Mouse (Mus musculus): ENCODE data around the gene H3f3a. TPM values are rescaled to one million over a fixed set of nuclear protein-coding genes. Genes with fewer than 3 reads are reported as not detected.

The H3f3a gene
- polyA plus RNA-seq, 2 experiments = 1,586 to 2,743 TPM

- H3K9me3 ChIP-seq (ENCODE audit: control insufficient read depth, low read length) = no peaks in the 10 kb centered on the region
- peak overlapping the region; percentile 100 for H3K27ac ChIP-seq (replicated peaks; ENCODE audit: low read depth, low read length)
- WGBS = 1% methylated on average over 28 of the region's 65 CpGs
- no peaks in the 10 kb centered on the region for H3K27me3 ChIP-seq (ENCODE audit: control insufficient read depth, insufficient read depth, low read length)
- peak overlapping the region; percentile 60 for H3K4me2 ChIP-seq (replicated peaks; ENCODE audit: low read depth, low read length, severe bottlenecking)
- H3K9ac ChIP-seq (ENCODE audit: low read depth, low read length, severe bottlenecking) = peak overlapping the region; percentile 100
- H3K36me3 ChIP-seq (ENCODE audit: control insufficient read depth, insufficient read depth, low read length) = peaks cover 22% of the 10 kb centered on the region
- ATAC-seq (ENCODE audit: low FRiP score, low read depth) (peak; percentile 94), DNase-seq (ENCODE audit: low spot score) (peak; percentile 95)
- H3K4me3 ChIP-seq (replicated peaks; ENCODE audit: low read length) = peak overlapping the region; percentile 95
- peak; percentile 85 for TF ChIP-seq POLR2A (IDR thresholded peaks at IDR 0.05; ENCODE audit: borderline replicate concordance, extremely low read depth, insufficient read depth, insufficient read length)
- H3K4me1 ChIP-seq (ENCODE audit: control insufficient read depth, insufficient read depth, low read length) = peaks cover 30% of the 10 kb centered on the region
Observed at GRCm38 (mm10) chr1:180813409-180813884, 296 bp downstream of the H3f3a start.

- under 1% methylated on average over 62 of the region's 71 CpGs for WGBS
- Histone ChIP-seq H3K4me3 (replicated peaks; ENCODE audit: low read length) (peak overlapping the region; percentile 95), H3K27me3 (ENCODE audit: control insufficient read depth, insufficient read depth, low read length) (no peaks in the 10 kb centered on the region), H3K9me3 (ENCODE audit: control insufficient read depth, low read length) (no peaks in the 10 kb centered on the region), H3K27ac (replicated peaks; ENCODE audit: low read depth, low read length) (peak overlapping the region; percentile 100), H3K9ac (ENCODE audit: low read depth, low read length, severe bottlenecking) (peak overlapping the region; percentile 100), H3K4me2 (replicated peaks; ENCODE audit: low read depth, low read length, severe bottlenecking) (peak overlapping the region; percentile 49), H3K36me3 (ENCODE audit: control insufficient read depth, insufficient read depth, low read length) (peaks cover 28% of the 10 kb centered on the region), H3K4me1 (ENCODE audit: control insufficient read depth, insufficient read depth, low read length) (peaks cover 30% of the 10 kb centered on the region)
- TF ChIP-seq POLR2A (IDR thresholded peaks at IDR 0.05; ENCODE audit: borderline replicate concordance, extremely low read depth, insufficient read depth, insufficient read length) = no peak
- ATAC-seq (ENCODE audit: low FRiP score, low read depth) (peak; percentile 21), DNase-seq (ENCODE audit: low spot score) (peak; percentile 43)
Observed at GRCm38 (mm10) chr1:180812463-180813408, 1.0 kb downstream of the H3f3a start.

GRCm38 (mm10) chr1:180811596-180812462, 1.9 kb downstream of the H3f3a start:
- Histone ChIP-seq H3K4me2 (replicated peaks; ENCODE audit: low read depth, low read length, severe bottlenecking) (peak overlapping the region; percentile 49), H3K9me3 (ENCODE audit: control insufficient read depth, low read length) (no peaks in the 10 kb centered on the region), H3K27me3 (ENCODE audit: control insufficient read depth, insufficient read depth, low read length) (no peaks in the 10 kb centered on the region), H3K4me1 (ENCODE audit: control insufficient read depth, insufficient read depth, low read length) (peaks cover 30% of the 10 kb centered on the region), H3K36me3 (ENCODE audit: control insufficient read depth, insufficient read depth, low read length) (peaks cover 37% of the 10 kb centered on the region), H3K9ac (ENCODE audit: low read depth, low read length, severe bottlenecking) (peak overlapping the region; percentile 100), H3K27ac (replicated peaks; ENCODE audit: low read depth, low read length) (peak overlapping the region; percentile 100), H3K4me3 (replicated peaks; ENCODE audit: low read length) (peak overlapping the region; percentile 95)
- no peak for TF ChIP-seq POLR2A (IDR thresholded peaks at IDR 0.05; ENCODE audit: borderline replicate concordance, extremely low read depth, insufficient read depth, insufficient read length)
- 2% methylated on average over 27 of the region's 27 CpGs for WGBS
- ATAC-seq (ENCODE audit: low FRiP score, low read depth) (no peak), DNase-seq (ENCODE audit: low spot score) (no peak)

DNA sequence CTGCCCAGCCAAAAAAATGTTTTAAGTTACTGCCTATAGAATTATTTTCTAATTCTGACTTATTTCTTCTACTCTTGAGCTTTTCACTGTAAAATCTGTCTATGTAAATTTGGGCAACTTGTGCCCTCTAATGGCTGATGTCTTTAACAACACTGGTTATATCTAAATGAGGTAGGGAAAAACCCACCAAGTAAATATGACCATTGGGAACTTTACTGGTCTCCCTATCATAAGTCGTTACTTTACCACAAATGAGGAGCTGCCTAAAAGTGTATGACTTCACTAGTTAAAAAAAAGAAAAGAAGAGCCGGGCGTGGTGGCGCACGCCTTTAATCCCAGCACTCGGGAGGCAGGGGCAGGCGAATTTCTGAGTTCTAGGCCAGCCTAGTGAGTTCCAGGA, 2.8 kb downstream of the H3f3a start:
- 60% methylated on average over 7 of the region's 7 CpGs for WGBS
- H3K36me3 ChIP-seq (ENCODE audit: control insufficient read depth, insufficient read depth, low read length) = peaks cover 45% of the 10 kb centered on the region
- no peak for TF ChIP-seq POLR2A (IDR thresholded peaks at IDR 0.05; ENCODE audit: borderline replicate concordance, extremely low read depth, insufficient read depth, insufficient read length)
- DNase-seq (ENCODE audit: low spot score) (peak; percentile 39), ATAC-seq (ENCODE audit: low FRiP score, low read depth) (no peak)
- H3K9ac ChIP-seq (ENCODE audit: low read depth, low read length, severe bottlenecking) = no peak overlapping the region
- no peak overlapping the region for H3K27ac ChIP-seq (replicated peaks; ENCODE audit: low read depth, low read length)
- peak overlapping the region; percentile 49 for H3K4me2 ChIP-seq (replicated peaks; ENCODE audit: low read depth, low read length, severe bottlenecking)
- H3K9me3 ChIP-seq (ENCODE audit: control insufficient read depth, low read length) = no peaks in the 10 kb centered on the region
- peak overlapping the region; percentile 95 for H3K4me3 ChIP-seq (replicated peaks; ENCODE audit: low read length)
- peaks cover 30% of the 10 kb centered on the region for H3K4me1 ChIP-seq (ENCODE audit: control insufficient read depth, insufficient read depth, low read length)
- H3K27me3 ChIP-seq (ENCODE audit: control insufficient read depth, insufficient read depth, low read length) = no peaks in the 10 kb centered on the region

- H3K27me3 ChIP-seq (ENCODE audit: control insufficient read depth, insufficient read depth, low read length) = no peaks in the 10 kb centered on the region
- ATAC-seq (ENCODE audit: low FRiP score, low read depth) = no peak
- TF ChIP-seq POLR2A (IDR thresholded peaks at IDR 0.05; ENCODE audit: borderline replicate concordance, extremely low read depth, insufficient read depth, insufficient read length) = no peak
- H3K27ac ChIP-seq (replicated peaks; ENCODE audit: low read depth, low read length) = no peak overlapping the region
- peaks cover 16% of the 10 kb centered on the region for H3K4me1 ChIP-seq (ENCODE audit: control insufficient read depth, insufficient read depth, low read length)
- H3K4me3 ChIP-seq (replicated peaks; ENCODE audit: low read length) = no peak overlapping the region
- no peak overlapping the region for H3K9ac ChIP-seq (ENCODE audit: low read depth, low read length, severe bottlenecking)
- H3K9me3 ChIP-seq (ENCODE audit: control insufficient read depth, low read length) = no peaks in the 10 kb centered on the region
- WGBS = 83% methylated on average over 5 of the region's 5 CpGs
- no peak for DNase-seq (ENCODE audit: low spot score)
- H3K36me3 ChIP-seq (ENCODE audit: control insufficient read depth, insufficient read depth, low read length) = peaks cover 67% of the 10 kb centered on the region
- no peak overlapping the region for H3K4me2 ChIP-seq (replicated peaks; ENCODE audit: low read depth, low read length, severe bottlenecking)
Observed at GRCm38 (mm10) chr1:180808831-180809230, 4.9 kb downstream of the H3f3a start.

All from limb, embryonic 14.5 days (tissue).